Mouse (Mus musculus): ENCODE measurements at regions not wholly inside any gene's neighbourhood (a gene's known extent, or its start where the extent isn't known, plus 50 kb on each side); places are given as distances from the start of the nearest gene placed in this dataset.
"Not testable (repeated sequence)": the region's sequence is repeated elsewhere in the genome, so short reads cannot be mapped to it uniquely, and the experiment has no call there.

DNA sequence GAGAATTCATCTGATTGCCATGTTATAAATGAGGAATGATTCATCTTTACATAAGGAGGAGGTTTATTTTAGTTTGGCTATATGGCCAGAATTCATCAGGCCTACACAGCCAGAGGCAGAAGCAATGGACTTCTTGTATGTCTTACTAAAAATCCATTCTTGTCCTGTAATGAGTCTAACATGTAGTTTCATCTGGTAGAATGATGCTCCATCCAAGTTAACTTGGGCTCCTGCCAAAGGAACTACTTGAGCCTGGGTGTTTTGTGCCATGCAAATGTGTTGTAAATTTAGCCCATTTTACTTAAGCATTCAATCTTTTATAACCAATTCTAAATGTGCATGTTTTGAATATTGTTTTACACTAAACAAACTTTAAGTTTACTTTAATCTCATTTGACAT lies 462.9 kb upstream of the Pom121l12 start:
- no peak for DNase-seq

DNA sequence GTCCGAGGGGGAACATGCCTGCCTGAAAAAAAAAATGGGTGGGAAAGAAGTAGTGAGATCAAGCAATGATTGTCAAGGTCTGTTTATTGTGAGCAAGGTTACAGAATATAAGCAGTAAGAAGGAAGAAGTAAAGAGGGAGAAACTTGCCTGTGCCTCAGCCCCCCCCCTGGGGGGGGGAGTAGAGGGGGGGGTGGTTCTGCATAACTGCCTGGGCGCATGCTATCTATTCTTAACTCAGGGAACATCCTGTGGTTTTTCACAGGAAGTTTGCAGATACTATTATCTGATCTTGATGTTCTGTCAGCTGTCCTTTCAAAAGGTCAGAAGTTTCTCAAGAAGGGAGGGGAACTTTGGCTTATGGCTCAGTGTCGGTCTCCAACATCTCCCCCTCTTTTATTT lies 456.7 kb upstream of the Pom121l12 start:
- not testable (repeated sequence) for DNase-seq

- no peak for DNase-seq
Observed at GRCm38 (mm10) chr11:14147639-14148038, 451.4 kb upstream of the Pom121l12 start.

DNA sequence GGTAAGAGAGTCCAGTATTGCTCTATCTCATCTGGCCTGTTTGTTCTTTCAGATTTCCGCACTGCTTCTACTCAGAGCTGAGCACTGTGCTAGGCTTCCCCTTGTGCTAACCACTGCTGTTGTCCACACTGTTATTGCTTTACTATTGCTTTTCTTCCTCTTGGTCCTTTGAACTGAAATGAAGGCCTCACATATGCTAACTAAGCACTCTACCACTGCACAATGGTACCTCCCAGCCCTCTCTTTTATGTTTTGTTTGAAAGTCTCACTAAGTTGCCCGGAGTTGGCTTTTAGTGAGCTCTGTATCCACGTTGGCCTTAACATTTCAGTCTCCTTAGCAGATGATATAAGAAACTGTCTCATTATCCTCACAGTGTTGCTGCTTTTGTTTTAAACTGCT lies 439.7 kb upstream of the Pom121l12 start:
- DNase-seq, result no peak

- DNase-seq, result no peak
Observed at GRCm38 (mm10) chr11:14169478-14169877, 429.6 kb upstream of the Pom121l12 start.

- DNase-seq, result no peak
Observed at GRCm38 (mm10) chr11:14174594-14174993, 424.5 kb upstream of the Pom121l12 start.

DNA sequence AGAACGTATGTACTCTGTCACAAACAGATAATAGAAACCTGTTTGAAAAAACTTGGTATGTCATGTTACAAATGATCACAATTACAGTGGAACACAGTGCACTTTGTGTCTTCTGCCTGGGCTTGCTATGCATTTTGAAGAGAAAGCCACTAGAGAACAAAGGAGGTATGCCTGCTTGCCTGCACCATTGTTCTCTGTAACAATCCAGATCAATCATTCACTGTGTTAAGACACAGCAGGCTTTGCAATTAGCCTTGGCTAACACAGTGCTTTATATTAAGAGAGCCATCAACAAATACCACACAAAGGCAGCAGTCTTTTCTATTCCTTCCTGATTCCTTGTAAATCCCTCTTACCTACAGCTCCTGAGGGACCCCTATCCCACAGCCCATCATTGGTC lies 417.1 kb upstream of the Pom121l12 start:
- DNase-seq, result no peak

- DNase-seq, result no peak
Observed at GRCm38 (mm10) chr11:14182466-14182865, 416.6 kb upstream of the Pom121l12 start.

DNA sequence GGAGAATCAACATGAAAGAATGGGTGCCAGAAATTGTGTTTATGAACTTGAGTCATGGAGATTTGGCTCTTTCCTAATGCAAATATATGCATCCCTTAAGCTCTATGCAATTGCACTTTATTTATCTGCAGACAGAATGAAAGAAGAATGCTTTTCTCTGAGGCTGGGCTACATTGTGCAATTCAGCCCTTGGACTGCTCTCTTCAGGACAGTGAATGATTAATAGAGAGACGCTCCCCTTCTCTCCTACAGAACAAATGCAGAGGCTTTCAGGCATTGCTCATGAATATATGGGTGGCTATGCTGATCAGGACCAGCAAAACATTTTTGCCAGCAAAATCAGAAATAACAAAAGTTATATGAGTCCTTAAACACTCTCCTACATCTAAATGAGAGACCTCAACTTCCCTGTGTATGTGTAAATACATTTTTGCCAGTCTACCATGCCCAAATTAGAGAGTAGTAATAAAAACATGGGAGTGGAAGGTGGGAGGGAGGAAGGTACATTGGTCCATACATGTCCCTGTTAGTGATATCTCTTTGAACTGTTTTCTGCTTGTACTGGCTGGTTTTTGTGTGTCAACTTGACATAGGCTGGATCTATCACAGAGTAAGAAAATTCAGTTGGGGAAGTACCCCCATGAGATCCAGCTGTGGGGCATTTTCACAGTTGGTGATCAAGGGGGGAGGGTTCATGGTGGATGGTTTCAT lies 415.7 kb upstream of the Pom121l12 start:
- peak; percentile 10 for DNase-seq

GRCm38 (mm10) chr11:14195081-14195480 lies 404.0 kb upstream of the Pom121l12 start:
- no peak for DNase-seq
